Mouse (Mus musculus) embryonic facial prominence, embryonic 13.5 days (tissue): ENCODE data around the gene Lix1l. TPM values are rescaled to one million over a fixed set of nuclear protein-coding genes. Genes with fewer than 3 reads are reported as not detected.

ENCODE experiments used
- ATAC-seq: fragments of 200-750 bp; cut with Nextera tagmentation; 2 replicates; pipeline ENCODE4 v1.8.0; 2017; ENCODE audit warnings: low read depth; ENCODE audit not compliant: insufficient number of reproducible peaks, insufficient read depth, low FRiP score, low TSS enrichment
- H3K27ac ChIP-seq: fragments of 300-500 bp; sonication (generic); 2 replicates; pipeline ENCODE4 v1.5.1; 2015; ENCODE audit warnings: moderate library complexity, mild to moderate bottlenecking, inconsistent platforms
- H3K27me3 ChIP-seq: fragments of 300-500 bp; sonication (generic); 2 replicates; pipeline ENCODE4 v1.6.1; 2015; ENCODE audit warnings: mild to moderate bottlenecking, inconsistent platforms
- H3K36me3 ChIP-seq: fragments of 300-500 bp; sonication (generic); 2 replicates; pipeline ENCODE4 v1.6.1; 2015; ENCODE audit warnings: mild to moderate bottlenecking, inconsistent platforms
- H3K4me1 ChIP-seq: fragments of 300-500 bp; sonication (generic); 2 replicates; pipeline ENCODE4 v1.6.1; 2015; ENCODE audit warnings: inconsistent platforms
- H3K4me2 ChIP-seq: fragments of 300-500 bp; sonication (generic); 2 replicates; pipeline ENCODE4 v1.6.1; 2015; ENCODE audit warnings: moderate library complexity, mild to moderate bottlenecking, inconsistent platforms
- H3K4me3 ChIP-seq: fragments of 300-500 bp; sonication (generic); 2 replicates; pipeline ENCODE4 v1.5.1; 2015; ENCODE audit warnings: mild to moderate bottlenecking, inconsistent platforms
- H3K9ac ChIP-seq: fragments of 300-500 bp; sonication (generic); 2 replicates; pipeline ENCODE4 v1.6.1; 2015; ENCODE audit warnings: mild to moderate bottlenecking, inconsistent platforms
- H3K9me3 ChIP-seq: fragments of 300-500 bp; sonication (generic); 2 replicates; pipeline ENCODE4 v1.6.1; 2016; ENCODE audit warnings: inconsistent platforms
- WGBS: fragments of 180-500 bp; shearing (Covaris S2); methylation state at CpG from one replicate; pipeline ENCODE4 v1.1.7; 2015; ENCODE audit warnings: mixed read lengths; 5-methylcytosine and 5-hydroxymethylcytosine counted together
- polyA plus RNA-seq: library from polyadenylated mRNA; unstranded; fragments of >200 nt; fragmentation: Nextera tagmentation; extraction: Ambion mirVana; gene quantifications from 2 replicates; pipeline ENCODE4 v1.2.1, GENCODE M21; 2015

Lix1l gene
- polyA plus RNA-seq, 1 experiment from 2014 or later, result 9.3 TPM

- ATAC-seq, result peak; percentile 93
- WGBS, result 5% methylated on average over 35 of the region's 35 CpGs
- Histone ChIP-seq H3K27me3 (no peaks in the 10 kb centered on the region), H3K27ac (no peak within 1 kb of the TSS), H3K9me3 (no peaks in the 10 kb centered on the region), H3K4me2 (peak within 1 kb of the TSS; percentile 79), H3K4me1 (peaks cover 13% of the 10 kb centered on the region), H3K4me3 (peak within 1 kb of the TSS; percentile 47), H3K36me3 (no peaks in the 10 kb centered on the region), H3K9ac (peak within 1 kb of the TSS; percentile 46; the same call in 1 of the 2 replicates)
Observed at GRCm38 (mm10) chr3:96669727-96670468, 68.9 kb downstream of the Lix1l start, which contains the start of gene Ankrd35. TSS of gene Ankrd35 (plus strand) at chr3:96670131.

DNA sequence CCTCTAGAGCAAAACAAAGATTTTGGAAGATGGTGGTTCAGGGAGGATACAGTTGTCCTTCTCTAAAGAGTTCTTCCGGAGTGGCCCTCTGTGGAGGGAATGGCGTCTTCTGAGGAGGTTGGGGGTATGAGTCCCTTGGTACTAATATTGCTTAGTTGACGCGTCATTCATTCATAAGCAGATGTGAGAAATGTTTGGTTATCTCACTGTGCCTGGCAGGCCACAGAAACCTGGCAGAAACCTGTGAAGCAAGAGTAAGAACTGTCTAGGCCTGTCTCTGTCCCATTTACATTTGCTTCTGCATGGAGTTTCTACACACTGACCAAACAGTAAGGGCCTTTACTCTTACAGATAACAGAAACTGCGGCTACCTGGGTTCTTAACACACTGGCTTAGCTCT is 70.6 kb downstream of the Lix1l start:
- Histone ChIP-seq H3K9me3 (no peaks in the 10 kb centered on the region), H3K36me3 (no peaks in the 10 kb centered on the region), H3K4me2 (no peak overlapping the region), H3K27ac (no peak overlapping the region), H3K27me3 (no peaks in the 10 kb centered on the region), H3K4me3 (no peak overlapping the region), H3K4me1 (peaks cover 17% of the 10 kb centered on the region), H3K9ac (no peak overlapping the region)
- no peak for ATAC-seq
- WGBS, result 87% methylated on average over 5 of the region's 5 CpGs

DNA sequence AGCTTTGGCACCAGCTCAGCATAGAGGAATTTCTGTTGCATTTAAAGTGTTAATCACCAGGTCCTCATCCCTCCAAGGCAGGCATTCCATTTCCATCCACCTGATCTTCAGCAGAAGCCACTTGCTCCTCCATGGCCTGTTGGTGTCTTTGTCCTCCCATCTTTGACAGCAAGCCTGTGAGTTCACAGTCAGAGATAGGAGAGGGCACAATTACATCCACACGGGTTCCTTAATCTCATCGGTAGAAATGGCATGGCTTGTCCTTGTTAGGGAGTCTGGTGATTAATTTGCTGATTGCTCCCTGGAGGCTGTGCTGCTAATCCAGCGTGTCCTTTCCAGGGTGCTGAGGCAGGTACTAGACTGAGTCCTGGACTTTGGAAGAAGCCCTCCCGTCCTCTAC is 72.6 kb downstream of the Lix1l start:
- peaks cover 17% of the 10 kb centered on the region for H3K4me1 ChIP-seq
- ATAC-seq, result no peak
- WGBS, result 53% methylated on average over 4 of the region's 4 CpGs

GRCm38 (mm10) chr3:96674442-96674841 is 73.5 kb downstream of the Lix1l start:
- Histone ChIP-seq H3K4me3 (no peak overlapping the region), H3K36me3 (no peaks in the 10 kb centered on the region), H3K27ac (0 out of 2 replicates have a peak overlapping the region, but pooled peaks have one; percentile 53), H3K9me3 (no peaks in the 10 kb centered on the region), H3K4me2 (no peak overlapping the region), H3K9ac (no peak overlapping the region), H3K27me3 (peaks cover 3% of the 10 kb centered on the region; the same call in 1 of the 2 replicates), H3K4me1 (peaks cover 17% of the 10 kb centered on the region)
- ATAC-seq, result no peak
- 12% methylated on average over 8 of the region's 8 CpGs for WGBS

More for the DNA sequence above, 72.6 kb downstream of the Lix1l start:
- Histone ChIP-seq H3K9me3 (no peaks in the 10 kb centered on the region), H3K27me3 (no peaks in the 10 kb centered on the region), H3K36me3 (no peaks in the 10 kb centered on the region), H3K27ac (no peak overlapping the region), H3K4me3 (no peak overlapping the region), H3K9ac (no peak overlapping the region), H3K4me2 (no peak overlapping the region)

GRCm38 (mm10) chr3:96675171-96675570 is 74.2 kb downstream of the Lix1l start:
- H3K4me1 ChIP-seq, result peaks cover 17% of the 10 kb centered on the region
- H3K27ac ChIP-seq, result peak overlapping the region; percentile 28
- 80% methylated on average over 3 of the region's 3 CpGs for WGBS
- H3K4me2 ChIP-seq, result no peak overlapping the region
- no peak overlapping the region for H3K4me3 ChIP-seq
- no peak for ATAC-seq
- H3K27me3 ChIP-seq, result peaks cover 10% of the 10 kb centered on the region; the same call in 1 of the 2 replicates
- no peaks in the 10 kb centered on the region for H3K36me3 ChIP-seq
- no peak overlapping the region for H3K9ac ChIP-seq
- no peaks in the 10 kb centered on the region for H3K9me3 ChIP-seq

DNA sequence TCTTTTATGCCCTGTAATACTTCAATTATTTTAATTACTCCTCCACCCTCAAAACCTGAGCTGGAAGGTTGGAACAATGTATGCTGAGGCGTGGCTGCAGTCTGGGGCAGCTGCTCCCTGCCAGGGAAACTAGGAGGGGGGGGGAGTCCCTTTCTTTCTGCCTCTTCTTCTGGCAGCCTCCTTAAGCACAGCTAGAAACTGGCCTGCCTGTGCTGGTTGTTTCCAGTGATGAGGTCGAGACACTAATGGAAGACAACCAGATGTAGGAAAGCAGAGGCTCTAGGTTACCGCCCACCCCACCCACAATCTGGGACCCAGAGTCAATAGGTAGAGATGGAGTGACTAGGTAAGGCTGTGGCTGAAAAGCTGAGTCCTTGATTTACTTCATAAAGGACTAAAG is 74.7 kb downstream of the Lix1l start:
- no peak for ATAC-seq
- H3K9me3 ChIP-seq, result no peaks in the 10 kb centered on the region
- no peak overlapping the region for H3K4me3 ChIP-seq
- no peak overlapping the region for H3K9ac ChIP-seq
- no peak overlapping the region for H3K4me2 ChIP-seq
- H3K27ac ChIP-seq, result peak overlapping the region; percentile 28
- 48% methylated on average over 3 of the region's 3 CpGs for WGBS
- H3K27me3 ChIP-seq, result peaks cover 14% of the 10 kb centered on the region
- no peaks in the 10 kb centered on the region for H3K36me3 ChIP-seq
- peaks cover 12% of the 10 kb centered on the region for H3K4me1 ChIP-seq

Other genes starting within 250 kb of the Lix1l start
- 0.20 TPM in 1 of 2 replicates, not detected in the other for gene BC107364, start 148.8 kb upstream of the Lix1l start, polyA plus RNA-seq
- gene Hfe2, start 76.0 kb upstream of the Lix1l start, polyA plus RNA-seq, result 1.5 and 1.9 TPM in 2 replicates
- gene Txnip, start 43.2 kb upstream of the Lix1l start, polyA plus RNA-seq, result 113 and 137 TPM in 2 replicates
- gene Gm16253, start 24.2 kb upstream of the Lix1l start, polyA plus RNA-seq, result 1.3 and 1.5 TPM in 2 replicates
- 53.7 and 56.7 TPM in 2 replicates for gene Polr3gl, start 7.0 kb upstream of the Lix1l start, polyA plus RNA-seq
- gene Ankrd34a, start 4.5 kb upstream of the Lix1l start, polyA plus RNA-seq, result 3.1 and 3.2 TPM in 2 replicates
- gene Rbm8a, start 28.8 kb downstream of the Lix1l start, polyA plus RNA-seq, result 148 and 157 TPM in 2 replicates
- 63.5 and 66.8 TPM in 2 replicates for gene Pex11b, start 34.2 kb downstream of the Lix1l start, polyA plus RNA-seq
- gene Gm42957, start 34.3 kb downstream of the Lix1l start, polyA plus RNA-seq, result 0.22 and 0.58 TPM in 2 replicates
- gene Itga10, start 44.4 kb downstream of the Lix1l start, polyA plus RNA-seq, result 3.5 and 3.8 TPM in 2 replicates
- gene Ankrd35, start 69.0 kb downstream of the Lix1l start, polyA plus RNA-seq, result 1.3 and 2.1 TPM in 2 replicates
- 71.5 and 75.2 TPM in 2 replicates for gene Pias3, start 95.2 kb downstream of the Lix1l start, polyA plus RNA-seq
- gene Nudt17, start 107.4 kb downstream of the Lix1l start, polyA plus RNA-seq, result 13.5 and 16.5 TPM in 2 replicates
- gene Polr3c, start 126.5 kb downstream of the Lix1l start, polyA plus RNA-seq, result 33.3 and 34.5 TPM in 2 replicates
- gene Rnf115, start 126.5 kb downstream of the Lix1l start, polyA plus RNA-seq, result 47.9 and 53.1 TPM in 2 replicates
- gene Pdzk1, start 228.1 kb downstream of the Lix1l start, polyA plus RNA-seq, result 0.85 TPM in 1 of 2 replicates, not detected in the other
- 0.13 and 0.17 TPM in 2 replicates for gene Cd160, start 228.2 kb downstream of the Lix1l start, polyA plus RNA-seq